1 mouse cellular context compared by ENCODE assay signal in the genomic region with DNA sequence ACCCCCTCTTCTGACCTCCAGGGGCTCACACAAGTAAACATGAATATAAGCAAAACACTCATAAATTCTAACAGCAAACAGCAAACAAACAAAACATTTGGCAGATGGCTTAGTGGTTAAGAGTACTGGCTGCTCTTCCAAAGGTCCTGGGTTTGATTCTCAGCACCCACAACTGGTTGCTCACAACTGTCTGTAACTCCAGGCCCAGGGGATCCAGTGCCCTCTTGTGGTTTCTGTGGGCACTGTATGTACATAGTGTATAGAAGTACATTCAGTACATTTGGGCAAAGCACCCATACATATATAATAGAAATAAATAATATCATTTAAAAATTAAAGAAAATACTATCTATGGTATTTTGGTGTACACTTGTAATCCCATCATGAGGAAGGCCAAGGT.
TF ChIP-seq lines count a peak whose summit lies in the region.

No protein-coding gene starts in this region.

TF ChIP-seq in MEL, 35 proteins besides CTCF, POLR2A, EP300 and RAD21:
- TF ChIP-seq GATA1 (IDR thresholded peaks at IDR 0.05; ENCODE audit: low read depth, low read length) (no peak), E2F4 (IDR thresholded peaks at IDR 0.05; ENCODE audit: borderline replicate concordance, low read depth, low read length) (no peak), SMC3 (IDR thresholded peaks at IDR 0.05; ENCODE audit: low read depth, low read length) (peak; percentile 34), POLR2AphosphoS5 (IDR thresholded peaks at IDR 0.05; ENCODE audit: borderline replicate concordance, low read depth, low read length) (no peak), MAFK (IDR thresholded peaks at IDR 0.05; ENCODE audit: borderline replicate concordance, low read depth, low read length) (no peak), NRF1 (IDR thresholded peaks at IDR 0.05; ENCODE audit: insufficient read depth, low read depth, low read length, poor library complexity, severe bottlenecking) (no peak)
